In the genomic region with DNA sequence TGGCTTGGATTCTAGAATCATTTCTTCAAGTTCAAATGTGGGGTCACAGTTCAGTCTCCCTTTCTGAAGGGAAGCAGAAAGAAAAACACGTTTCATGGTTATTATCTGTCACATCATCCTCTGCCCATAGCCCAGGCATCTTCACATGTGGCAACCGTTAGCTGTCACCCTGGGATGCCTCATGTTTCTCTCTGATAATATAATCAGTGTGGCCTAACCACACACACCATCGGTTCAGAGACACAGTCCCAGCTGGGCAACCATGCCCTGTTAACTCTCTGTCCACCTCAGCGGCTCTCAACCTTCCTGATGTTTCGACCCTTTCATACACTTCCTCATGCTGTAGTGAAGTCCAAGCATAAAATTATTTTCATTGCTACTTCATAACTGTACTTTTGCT, we compare ENCODE assay signal across 28 mouse cellular contexts.
A peak's percentile ranks its signal among the peaks of the same experiment; 100 is the strongest.
DNase-seq lines count a peak whose midpoint lies in the region; ATAC-seq lines count a peak whose summit lies in the region.
"Had no signal": no experiment of that assay in that cellular context is flagged by ENCODE, and none has a peak within 500 bp of the region (broad histone marks: within the 10 kb centered on the region; RNA-seq: fewer than 3 reads in every experiment).

No protein-coding gene starts in this region.

- no peak for DNase-seq in kidney, adult 18-20 months
- peak; percentile 25 for DNase-seq in c-Kit-positive CD71-positive TER-119-negative erythroid progenitor cells, embryonic 14.5 days (ENCODE audit: low read depth)
- DNase-seq in liver, embryonic 11.5 days (ENCODE audit: low spot score): no peak
- no peak for DNase-seq in ovary, postnatal 10 days (ENCODE audit: low spot score)
- no peak for DNase-seq in heart, postnatal 25 days (ENCODE audit: low spot score)
- DNase-seq: adrenal gland, postnatal 14 days; cerebellum, adult 2 months; cerebellum, postnatal 14 days; gastrocnemius, postnatal 14 days; kidney, adult 2 months; layer of hippocampus, adult 9-11 months; lung, postnatal 4 days had no signal

- WGBS in kidney, embryonic 15.5 days: 66% methylated on average over 5 of the region's 5 CpGs
- 61% methylated on average over 5 of the region's 5 CpGs for WGBS in liver, embryonic 11.5 days
- WGBS in liver, embryonic 16.5 days (ENCODE audit: insufficient replicate concordance): 39% methylated on average over 5 of the region's 5 CpGs

- no peaks in the 10 kb centered on the region for H3K9me3 ChIP-seq in kidney, embryonic 15.5 days (replicated peaks)
- H3K9me3 ChIP-seq in liver, embryonic 11.5 days (ENCODE audit: control insufficient read depth, low read length): no peaks in the 10 kb centered on the region
- H3K9me3 ChIP-seq in liver, embryonic 16.5 days (replicated peaks; ENCODE audit: control insufficient read depth, low read length): no peaks in the 10 kb centered on the region
- H3K9me3 ChIP-seq: embryonic facial prominence, embryonic 10.5 days; embryonic facial prominence, embryonic 15.5 days; hindbrain, embryonic 10.5 days; hindbrain, embryonic 15.5 days; midbrain, embryonic 12.5 days; neural tube, embryonic 12.5 days had no signal

- H3K4me1 ChIP-seq in kidney, embryonic 15.5 days: no peaks in the 10 kb centered on the region
- no peaks in the 10 kb centered on the region for H3K4me1 ChIP-seq in liver, embryonic 11.5 days (replicated peaks; ENCODE audit: control insufficient read depth, insufficient read depth, low read length)
- peaks cover 10% of the 10 kb centered on the region; the same call in 1 of the 2 replicates for H3K4me1 ChIP-seq in liver, embryonic 16.5 days (ENCODE audit: control insufficient read depth, low read depth, low read length)
- H3K4me1 ChIP-seq: embryonic facial prominence, embryonic 15.5 days; hindbrain, embryonic 15.5 days; megakaryocyte, embryonic 14.5 days; midbrain, embryonic 12.5 days; neural tube, embryonic 12.5 days had no signal

- ATAC-seq in kidney, embryonic 15.5 days (replicated peaks; ENCODE audit: low FRiP score): 0 out of 2 replicates have a peak, but pooled peaks have one; percentile 53
- ATAC-seq in liver, embryonic 11.5 days (replicated peaks; ENCODE audit: low FRiP score): peak; percentile 85
- peak; percentile 91 for ATAC-seq in liver, embryonic 16.5 days (ENCODE audit: low read depth)
- ATAC-seq: CD4-positive, CD25-positive, alpha-beta regulatory T cell, adult 4 months; forebrain, embryonic 14.5 days; inflammation-experienced regulatory T-cells, adult 6 months; lung, postnatal 0 days had no signal

- intact Hi-C loops in heart, postnatal 25 days (cut with DNase I): no loop called here

- H3K4me2 ChIP-seq in kidney, embryonic 15.5 days: no peak overlapping the region
- H3K4me2 ChIP-seq in liver, embryonic 11.5 days: 0 out of 2 replicates have a peak overlapping the region, but pooled peaks have one; percentile 8
- peak overlapping the region; percentile 56 for H3K4me2 ChIP-seq in liver, embryonic 16.5 days (ENCODE audit: low read depth, low read length)
- H3K4me2 ChIP-seq: embryonic facial prominence, embryonic 15.5 days; heart, embryonic 11.5 days; hindbrain, embryonic 15.5 days; midbrain, embryonic 12.5 days; neural tube, embryonic 12.5 days had no signal

- no peak overlapping the region for H3K4me3 ChIP-seq in kidney, embryonic 15.5 days (replicated peaks)
- no peak overlapping the region for H3K4me3 ChIP-seq in liver, embryonic 11.5 days (ENCODE audit: low read depth, low read length)
- no peak overlapping the region for H3K4me3 ChIP-seq in liver, embryonic 16.5 days (ENCODE audit: low read depth, low read length)
- H3K4me3 ChIP-seq: embryonic facial prominence, embryonic 10.5 days; embryonic facial prominence, embryonic 15.5 days; hindbrain, embryonic 10.5 days; hindbrain, embryonic 15.5 days; megakaryocyte, embryonic 14.5 days; midbrain, embryonic 12.5 days; myocyte; neural tube, embryonic 12.5 days had no signal

- H3K9ac ChIP-seq in kidney, embryonic 15.5 days: no peak overlapping the region
- no peak overlapping the region for H3K9ac ChIP-seq in liver, embryonic 11.5 days (ENCODE audit: low read depth, low read length)
- H3K9ac ChIP-seq in liver, embryonic 16.5 days (ENCODE audit: low read depth, low read length): peak overlapping the region; percentile 56
- H3K9ac ChIP-seq: embryonic facial prominence, embryonic 15.5 days; hindbrain, embryonic 15.5 days; midbrain, embryonic 12.5 days; neural tube, embryonic 12.5 days had no signal

- H3K36me3 ChIP-seq in kidney, embryonic 15.5 days: no peaks in the 10 kb centered on the region
- H3K36me3 ChIP-seq in liver, embryonic 11.5 days (ENCODE audit: control insufficient read depth, insufficient read depth, low read length): no peaks in the 10 kb centered on the region
- H3K36me3 ChIP-seq in liver, embryonic 16.5 days (ENCODE audit: control insufficient read depth, insufficient read depth): no peaks in the 10 kb centered on the region
- H3K36me3 ChIP-seq: embryonic facial prominence, embryonic 10.5 days; embryonic facial prominence, embryonic 15.5 days; hindbrain, embryonic 10.5 days; midbrain, embryonic 12.5 days; neural tube, embryonic 12.5 days had no signal

- no peaks in the 10 kb centered on the region for H3K27me3 ChIP-seq in kidney, embryonic 15.5 days
- H3K27me3 ChIP-seq in liver, embryonic 11.5 days (replicated peaks; ENCODE audit: control insufficient read depth, insufficient read depth, low read length): no peaks in the 10 kb centered on the region
- H3K27me3 ChIP-seq in liver, embryonic 16.5 days (ENCODE audit: control insufficient read depth, insufficient read depth, low read depth, low read length): no peaks in the 10 kb centered on the region
- H3K27me3 ChIP-seq: embryonic facial prominence, embryonic 15.5 days; hindbrain, embryonic 15.5 days; megakaryocyte, embryonic 14.5 days; midbrain, embryonic 12.5 days; neural tube, embryonic 12.5 days had no signal

- H3K27ac ChIP-seq in kidney, embryonic 15.5 days: no peak overlapping the region
- H3K27ac ChIP-seq in liver, embryonic 11.5 days (ENCODE audit: low read depth, low read length): peak overlapping the region; percentile 60; the same call in 1 of the 2 replicates
- peak overlapping the region; percentile 93 for H3K27ac ChIP-seq in liver, embryonic 16.5 days (ENCODE audit: low read length)
- H3K27ac ChIP-seq: embryonic facial prominence, embryonic 10.5 days; embryonic facial prominence, embryonic 15.5 days; hindbrain, embryonic 10.5 days; hindbrain, embryonic 15.5 days; kidney, postnatal 0 days; midbrain, embryonic 12.5 days; neural tube, embryonic 12.5 days had no signal
